Mouse (Mus musculus): ENCODE measurements around the gene Dnm2.

Gene Dnm2

DNA sequence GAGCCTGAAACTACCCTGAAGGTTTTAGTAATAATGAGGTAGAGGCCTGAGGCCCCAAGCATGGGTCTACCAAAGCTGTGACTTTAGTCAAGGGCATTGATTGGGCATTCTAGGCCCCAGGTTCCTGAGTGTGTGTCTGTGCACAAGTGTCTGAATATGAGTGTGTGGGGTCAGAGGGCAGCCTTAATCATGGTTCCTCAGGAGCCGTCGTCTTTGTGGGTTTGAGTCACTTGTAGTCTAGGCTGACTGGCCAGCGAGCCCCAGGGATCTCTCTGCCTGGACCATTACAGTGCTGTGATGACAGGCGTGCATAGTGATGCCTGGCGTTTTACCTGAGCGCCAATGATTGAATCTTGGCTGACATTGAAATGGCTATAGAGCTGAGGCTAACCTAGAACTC, 3.5 kb downstream of the Dnm2 start:
- DNase-seq (ENCODE audit: low read depth, low spot score): no peak

DNA sequence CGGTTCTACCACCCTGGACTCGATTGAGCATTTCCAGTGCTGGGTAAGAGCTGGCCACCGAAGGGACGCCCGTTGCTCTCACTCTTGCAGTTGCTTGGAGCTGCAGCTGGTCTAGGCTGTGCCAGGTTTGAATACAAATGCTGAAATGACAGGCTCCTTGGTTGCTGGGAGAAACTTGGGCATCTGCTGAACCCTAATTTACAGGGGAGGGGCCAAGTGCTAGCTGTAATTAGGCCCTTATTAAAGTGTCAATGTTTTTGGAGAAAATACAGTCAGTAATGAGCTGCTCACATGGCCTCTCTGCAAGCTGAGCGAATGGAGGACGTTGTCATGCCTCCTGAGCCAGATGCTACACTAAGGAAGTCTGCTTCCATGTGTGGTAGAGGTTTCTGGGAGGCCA, 6.0 kb downstream of the Dnm2 start:
- no peak for DNase-seq (ENCODE audit: low read depth, low spot score)

DNA sequence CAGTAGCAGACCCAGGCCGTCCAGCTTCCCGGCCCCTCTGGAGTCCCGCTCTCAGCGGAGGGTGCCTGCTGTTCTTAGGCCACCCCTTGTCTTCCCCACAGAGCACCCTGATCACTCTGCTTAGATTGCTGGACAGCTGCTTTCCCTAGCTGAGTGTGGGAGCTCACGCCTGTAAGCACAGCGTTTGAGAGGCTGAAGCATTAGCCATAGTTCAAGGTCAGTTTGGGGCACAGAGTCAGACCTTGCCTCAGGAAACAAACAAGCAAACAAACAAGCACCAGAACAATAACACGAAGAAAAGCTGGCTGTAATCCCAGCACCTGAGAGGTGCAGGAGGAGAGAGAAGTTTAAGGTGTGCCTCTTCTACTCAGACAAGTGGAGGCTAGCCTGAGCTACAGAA, 7.4 kb downstream of the Dnm2 start:
- no peak for DNase-seq (ENCODE audit: low read depth, low spot score)

DNA sequence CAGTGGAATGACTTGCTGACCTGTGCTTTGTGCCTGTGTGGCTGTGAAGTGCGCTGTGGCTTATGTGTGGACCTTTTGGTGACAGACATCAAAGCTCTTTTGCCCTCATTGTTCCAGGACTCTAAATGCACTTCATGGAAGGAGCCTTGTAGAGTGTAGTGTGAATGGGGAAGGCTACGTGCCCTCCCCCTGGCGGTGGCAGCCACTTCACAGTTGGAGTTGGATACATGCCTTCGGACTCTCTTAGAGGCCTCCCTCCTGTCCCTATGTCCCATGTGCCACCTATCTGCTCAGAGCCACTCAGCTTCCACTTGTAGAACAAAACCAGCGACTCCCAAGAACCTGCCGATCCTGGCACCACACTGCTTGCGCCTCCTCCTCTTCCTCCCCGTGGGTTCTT, 9.1 kb downstream of the Dnm2 start:
- no peak for DNase-seq (ENCODE audit: low read depth, low spot score)

DNA sequence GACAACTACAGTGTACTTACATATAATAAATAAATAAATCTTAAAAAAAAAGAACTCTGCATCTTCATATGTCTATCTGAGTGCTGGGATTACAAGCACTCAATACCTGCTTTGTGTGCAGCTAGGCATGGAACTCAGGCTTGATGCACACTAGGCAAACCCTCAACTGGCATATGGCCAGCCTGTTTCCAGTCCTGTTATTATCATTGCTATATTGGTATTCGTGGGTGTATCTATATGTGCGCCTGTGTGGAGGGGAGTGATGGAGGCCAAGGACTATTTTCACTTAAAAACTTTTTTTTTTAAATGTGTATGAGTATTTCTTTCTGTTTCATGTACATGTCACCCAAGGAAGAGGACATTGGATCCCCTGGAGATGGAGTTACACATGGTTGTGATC, 9.7 kb downstream of the Dnm2 start:
- DNase-seq (ENCODE audit: low read depth, low spot score): no peak

DNA sequence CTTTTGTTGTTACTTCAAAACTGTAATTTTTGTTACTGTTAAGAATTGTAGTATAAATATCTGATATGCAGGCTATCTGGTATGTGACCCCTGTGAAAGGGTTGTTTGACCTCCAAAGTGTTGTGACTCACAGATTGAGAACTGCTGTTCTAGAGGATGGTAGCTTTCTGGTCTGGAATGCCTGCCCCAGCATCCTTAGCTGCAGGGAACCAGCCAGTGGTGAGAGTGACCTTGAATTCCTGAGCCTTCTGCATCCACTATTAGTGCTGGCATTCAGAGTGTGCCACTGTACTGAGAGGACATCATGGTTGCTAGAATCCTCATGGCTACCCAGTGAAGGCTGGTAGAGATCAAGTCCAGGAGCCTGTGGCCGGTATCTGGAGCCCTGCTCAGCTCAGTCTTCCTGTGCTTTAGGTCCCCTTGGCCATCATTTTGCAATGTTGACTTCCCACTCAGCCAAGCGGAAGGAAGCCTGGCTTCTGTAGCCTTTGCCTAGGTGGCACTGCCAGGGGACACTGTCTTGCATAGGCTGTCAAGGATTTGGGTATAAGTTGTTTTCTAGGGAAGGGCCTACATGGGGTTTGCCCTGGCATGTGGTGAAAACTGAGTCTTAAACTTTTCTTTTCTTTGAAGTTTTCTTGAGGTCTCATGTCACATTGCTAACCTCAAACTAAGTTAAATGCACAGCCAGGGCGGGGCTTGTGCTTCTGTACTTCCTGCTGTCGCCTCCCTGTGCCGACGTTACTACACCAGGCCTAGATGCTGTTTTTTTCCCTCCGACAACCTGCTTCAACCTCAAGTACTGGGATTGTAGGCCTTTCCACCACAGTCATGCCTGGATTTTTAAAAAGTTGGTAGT, 11.3 kb downstream of the Dnm2 start:
- DNase-seq (ENCODE audit: low read depth, low spot score): no peak

DNA sequence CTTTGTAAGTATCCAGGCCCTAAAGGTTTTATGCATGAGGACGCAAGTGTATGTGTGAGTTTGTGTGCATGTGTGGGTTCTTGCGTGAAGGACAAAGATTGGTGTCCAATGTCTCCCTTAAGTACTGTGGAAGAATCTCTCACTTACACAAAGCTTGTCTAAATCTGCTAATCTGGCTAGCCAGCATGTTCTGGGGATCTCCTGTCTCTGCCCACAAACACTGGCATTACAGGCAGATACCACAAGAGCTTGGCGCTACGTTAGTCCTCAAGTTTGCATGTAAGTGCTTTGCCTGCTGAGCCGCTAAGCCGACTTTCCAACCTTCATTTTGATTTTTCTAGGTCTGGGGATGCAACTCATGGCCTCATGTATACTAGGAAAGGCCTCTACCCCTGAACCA, 12.9 kb downstream of the Dnm2 start:
- DNase-seq (ENCODE audit: low read depth, low spot score): no peak

DNA sequence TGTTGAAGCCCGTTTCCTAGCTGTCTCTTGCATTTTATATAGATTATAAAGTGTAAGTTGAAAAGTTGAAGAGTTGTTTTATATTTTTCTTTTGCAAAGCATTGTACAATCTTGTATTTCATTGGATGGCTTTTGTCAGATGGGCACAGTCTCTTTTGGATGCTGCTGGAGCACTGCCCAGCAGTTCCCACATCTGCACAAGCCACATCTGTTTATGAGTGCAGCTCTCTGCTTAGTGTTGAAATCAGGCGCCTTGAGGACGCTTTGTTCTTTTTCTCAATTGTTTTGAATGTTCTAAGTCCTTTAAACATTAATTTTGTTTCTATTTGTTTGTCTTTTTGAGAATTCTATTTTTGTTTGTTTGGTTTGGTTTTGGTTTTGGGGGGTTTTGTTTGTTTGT, 13.5 kb downstream of the Dnm2 start:
- no peak for DNase-seq (ENCODE audit: low read depth, low spot score)

DNA sequence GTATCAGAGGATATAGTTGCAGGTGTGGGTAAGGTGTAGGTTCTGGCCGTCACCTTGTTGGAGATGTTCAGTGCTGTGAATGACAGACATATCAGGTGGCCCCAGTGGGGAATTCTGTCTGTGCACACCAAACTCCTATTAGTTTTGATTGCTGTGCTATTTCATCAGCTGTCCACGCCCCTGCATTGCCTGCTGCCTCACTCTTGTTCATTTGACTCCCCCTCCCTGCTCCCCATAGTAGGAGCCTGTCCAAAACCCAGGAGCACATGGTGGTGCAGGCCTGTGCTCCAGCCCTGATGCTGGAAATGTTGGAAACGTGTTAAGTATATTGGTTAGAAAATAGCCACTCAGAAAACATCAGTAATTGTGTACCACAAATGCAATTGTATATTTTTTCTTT, 14.7 kb downstream of the Dnm2 start:
- DNase-seq (ENCODE audit: low read depth, low spot score): no peak

DNA sequence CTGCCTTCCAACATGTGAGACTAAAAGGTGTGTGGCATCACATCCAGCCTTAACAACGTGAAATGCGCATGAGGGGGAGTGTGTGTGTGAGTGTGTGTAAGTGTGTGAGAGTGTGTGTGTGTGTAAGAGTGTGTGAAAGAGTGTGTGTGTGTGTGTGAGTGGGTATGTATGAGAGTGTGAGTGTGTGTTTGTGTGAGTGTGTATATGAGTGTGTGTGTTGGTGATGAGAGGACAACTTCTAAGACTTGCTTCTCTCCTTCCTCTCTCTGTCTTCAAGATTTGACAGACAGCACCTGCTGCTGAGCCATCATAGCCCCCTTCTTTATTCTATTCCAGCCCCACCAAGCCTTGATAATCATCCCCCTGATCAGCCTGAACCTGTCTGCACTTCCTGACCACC, 15.2 kb downstream of the Dnm2 start:
- DNase-seq (ENCODE audit: low read depth, low spot score): no peak

DNA sequence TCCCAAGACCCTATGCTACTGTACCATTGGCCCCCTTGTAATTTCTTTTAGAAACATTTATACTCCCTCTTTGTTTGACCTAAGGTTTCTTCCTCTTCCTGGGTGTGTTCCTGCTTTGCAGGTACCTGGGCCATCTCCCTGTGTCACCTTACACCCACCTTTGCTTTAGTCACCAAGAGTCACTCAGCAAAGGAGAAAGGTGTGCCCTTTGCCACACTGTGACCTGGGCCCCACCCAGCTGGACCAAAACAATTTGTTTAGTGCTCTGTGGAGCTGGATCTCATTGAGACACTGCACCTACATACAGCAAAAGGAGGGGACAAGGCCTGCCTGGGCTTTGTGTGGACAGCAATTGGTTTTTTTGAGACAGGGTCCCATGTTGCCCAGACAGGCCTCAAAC, 15.7 kb downstream of the Dnm2 start:
- no peak for DNase-seq (ENCODE audit: low read depth, low spot score)

DNA sequence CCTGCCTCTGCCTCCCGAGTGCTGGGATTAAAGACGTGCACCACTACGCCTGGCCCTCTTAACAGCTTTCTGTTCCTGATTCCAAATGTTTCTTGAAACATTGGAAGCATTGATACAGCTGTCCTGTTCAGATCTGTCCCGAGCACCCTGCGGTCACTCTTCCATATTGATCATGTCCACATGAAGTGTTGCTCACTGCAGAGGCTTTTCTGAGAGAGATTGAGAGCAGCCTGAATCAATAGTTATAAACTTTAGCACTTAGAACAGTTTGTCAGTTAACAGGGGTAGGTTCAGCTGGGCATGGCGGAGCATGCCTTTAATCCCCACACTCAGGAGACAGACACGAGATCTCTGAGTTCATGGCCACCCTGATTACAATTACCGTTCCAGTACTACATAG, 19.1 kb downstream of the Dnm2 start:
- no peak for DNase-seq (ENCODE audit: low read depth, low spot score)

DNA sequence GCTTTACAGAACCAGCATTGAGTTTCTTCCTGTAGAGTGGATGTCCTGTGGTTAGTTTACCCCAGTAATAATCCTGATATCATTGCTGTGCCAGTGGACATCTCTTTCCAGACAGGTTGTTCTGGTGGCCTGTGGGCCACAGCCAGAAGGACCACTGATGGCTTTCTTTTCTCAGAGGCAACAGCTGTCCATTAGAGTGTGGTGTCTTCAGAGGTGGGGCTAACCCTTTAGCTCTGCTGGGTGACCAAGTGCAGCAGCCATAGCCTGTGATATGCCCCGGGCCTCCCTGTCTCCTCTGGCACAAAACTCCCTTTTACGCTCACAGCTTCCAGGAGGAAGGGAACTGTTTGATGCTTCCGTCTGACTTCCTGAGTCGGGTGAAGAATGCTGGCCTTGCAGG, 19.9 kb downstream of the Dnm2 start:
- no peak for DNase-seq (ENCODE audit: low read depth, low spot score)

DNA sequence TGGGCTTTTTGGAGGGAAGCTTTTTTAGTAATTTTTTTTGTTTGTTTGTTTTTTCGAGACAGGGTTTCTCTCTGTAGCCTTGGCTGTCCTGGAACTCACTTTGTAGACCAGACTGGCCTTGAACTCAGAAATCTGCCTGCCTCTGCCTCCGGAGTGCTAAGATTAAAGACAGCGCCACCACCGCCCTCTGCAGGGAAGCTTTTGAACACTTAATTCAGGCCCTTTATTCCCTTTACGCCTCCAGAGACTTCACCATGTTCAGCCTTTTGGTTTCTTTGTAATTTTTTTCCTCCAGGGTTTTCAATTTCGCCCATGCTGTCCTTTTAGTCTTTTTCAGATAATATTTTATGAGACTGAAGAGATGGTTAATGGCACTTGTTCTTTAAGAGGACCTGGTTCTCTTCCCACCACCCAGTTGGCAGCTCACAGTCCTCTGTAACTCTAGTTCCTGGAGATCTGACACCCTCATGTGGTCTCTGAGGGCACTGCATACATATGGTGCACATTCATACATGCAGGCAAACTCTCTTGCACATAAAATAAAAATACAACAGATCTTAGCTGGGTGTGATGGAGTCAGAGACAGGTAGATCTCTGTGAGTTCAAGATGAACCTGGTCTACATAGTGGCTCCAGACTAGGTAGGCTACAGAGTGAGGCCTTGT, 20.5 kb downstream of the Dnm2 start:
- no peak for DNase-seq (ENCODE audit: low read depth, low spot score)

DNA sequence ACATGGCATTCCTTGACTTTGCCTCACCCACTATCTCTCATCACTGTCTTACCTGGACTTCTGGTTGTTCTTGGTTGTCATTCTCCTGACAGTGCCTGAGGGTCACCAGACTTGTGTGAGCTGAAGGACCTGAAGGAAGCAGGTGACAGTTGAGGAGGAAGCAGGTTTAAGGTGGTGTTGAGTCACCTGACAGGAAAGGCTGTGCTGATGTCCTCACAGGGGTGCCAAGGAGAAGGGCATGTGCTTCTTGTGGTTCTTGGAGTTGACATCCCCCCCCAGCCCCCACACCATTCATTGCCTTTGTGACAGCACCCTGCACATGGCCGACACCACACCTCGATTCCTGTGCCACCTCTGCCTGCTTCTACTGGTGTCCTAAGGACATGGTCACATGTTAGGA, 23.1 kb downstream of the Dnm2 start:
- DNase-seq (ENCODE audit: low read depth, low spot score): no peak

DNA sequence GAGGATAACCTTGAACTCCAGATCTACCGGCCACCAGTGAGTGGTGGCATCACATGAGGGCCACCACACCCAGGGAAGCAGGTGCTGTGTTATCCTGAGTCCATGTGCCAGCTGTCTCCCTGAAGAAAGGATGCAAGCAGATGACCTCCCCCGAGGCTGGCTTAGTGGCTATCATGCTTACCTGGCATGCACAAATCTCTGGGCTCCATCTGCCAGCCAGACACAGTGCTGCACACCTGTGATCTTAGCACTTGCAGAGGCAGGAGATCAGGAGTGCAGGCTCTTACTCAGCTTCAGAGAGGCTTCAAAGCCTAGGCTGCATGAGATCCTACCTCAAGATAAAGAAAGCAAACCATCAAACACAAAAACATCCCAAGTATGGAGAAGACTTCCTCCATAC, 25.0 kb downstream of the Dnm2 start:
- no peak for DNase-seq (ENCODE audit: low read depth, low spot score)

DNA sequence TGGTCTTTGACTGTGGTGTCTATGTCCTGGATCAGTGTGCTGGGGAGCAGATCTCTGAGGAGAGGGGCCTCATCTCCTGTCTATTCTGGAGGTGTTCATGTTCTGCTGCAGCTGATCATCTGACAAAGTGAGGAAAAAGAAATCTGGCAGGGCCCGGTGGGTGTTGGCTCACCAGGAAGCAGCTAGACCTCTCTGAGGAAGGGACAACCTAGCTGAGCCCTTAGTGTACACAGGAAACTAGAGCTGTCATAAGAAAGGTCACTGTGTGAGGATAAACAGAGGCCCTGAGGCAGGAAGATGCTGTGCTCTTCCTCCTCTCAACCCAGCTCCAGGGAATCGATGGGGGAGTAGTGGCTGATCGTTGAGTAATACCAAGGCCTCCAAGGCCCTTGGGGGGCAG, 25.6 kb downstream of the Dnm2 start:
- DNase-seq (ENCODE audit: low read depth, low spot score): no peak

DNA sequence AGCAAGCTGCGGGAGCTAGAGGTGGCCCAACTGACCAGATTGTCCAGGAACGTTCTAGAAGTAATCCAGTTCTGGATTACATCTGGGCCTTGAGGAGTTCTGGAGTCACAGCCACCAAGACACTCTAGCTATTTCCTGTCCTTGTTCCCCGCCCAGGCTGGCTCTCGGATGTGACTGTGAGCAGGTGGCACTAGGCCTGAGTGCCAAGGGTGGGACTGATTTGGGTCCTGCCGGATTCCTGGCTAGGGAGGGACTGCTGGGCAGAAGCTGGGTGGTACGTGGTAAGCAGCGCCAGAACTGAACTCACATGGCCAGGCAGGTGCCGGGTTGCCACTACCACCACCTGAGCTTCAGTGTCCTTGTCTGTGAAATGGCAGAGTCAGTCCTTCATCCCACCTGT, 26.7 kb downstream of the Dnm2 start:
- DNase-seq (ENCODE audit: low read depth, low spot score): no peak

DNA sequence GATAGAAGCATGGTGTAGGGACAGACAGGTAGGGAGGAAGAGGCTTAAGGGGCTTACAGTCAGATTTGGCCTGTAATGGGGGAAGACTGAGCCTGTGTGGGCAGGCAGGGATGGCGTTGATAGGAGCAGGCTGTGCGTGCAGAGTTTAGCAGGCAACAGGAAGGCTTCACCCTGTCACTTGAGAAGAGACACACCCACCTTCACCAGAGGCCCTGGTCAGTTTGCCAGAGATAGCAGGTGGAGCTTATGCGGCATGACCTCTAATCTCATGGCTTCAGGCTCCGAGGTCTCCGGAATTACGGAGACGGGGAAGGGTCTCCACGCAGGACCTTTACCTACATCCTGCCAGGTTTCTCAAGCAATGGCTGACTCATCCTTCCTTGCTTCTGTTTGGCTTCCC, 27.2 kb downstream of the Dnm2 start:
- DNase-seq (ENCODE audit: low read depth, low spot score): no peak

DNA sequence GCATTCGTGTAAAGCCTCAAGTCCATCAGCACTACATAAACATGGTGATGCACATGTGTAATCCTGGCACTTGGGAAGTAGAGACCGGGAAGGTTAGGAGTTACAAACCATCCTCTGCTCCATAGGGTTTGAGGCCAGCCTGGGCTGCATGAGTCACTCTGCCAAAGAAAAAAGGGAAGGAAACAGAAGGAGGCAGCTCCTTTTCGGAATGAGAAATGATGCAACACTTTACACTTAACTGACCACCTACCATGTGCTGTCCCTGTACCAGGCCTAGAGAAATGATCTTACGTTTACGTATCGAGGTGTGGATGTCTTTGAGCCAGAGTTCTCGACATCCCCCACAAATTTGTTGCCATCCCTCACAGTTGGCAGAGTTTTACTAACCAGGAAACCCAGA, 28.3 kb downstream of the Dnm2 start:
- no peak for DNase-seq (ENCODE audit: low read depth, low spot score)

DNA sequence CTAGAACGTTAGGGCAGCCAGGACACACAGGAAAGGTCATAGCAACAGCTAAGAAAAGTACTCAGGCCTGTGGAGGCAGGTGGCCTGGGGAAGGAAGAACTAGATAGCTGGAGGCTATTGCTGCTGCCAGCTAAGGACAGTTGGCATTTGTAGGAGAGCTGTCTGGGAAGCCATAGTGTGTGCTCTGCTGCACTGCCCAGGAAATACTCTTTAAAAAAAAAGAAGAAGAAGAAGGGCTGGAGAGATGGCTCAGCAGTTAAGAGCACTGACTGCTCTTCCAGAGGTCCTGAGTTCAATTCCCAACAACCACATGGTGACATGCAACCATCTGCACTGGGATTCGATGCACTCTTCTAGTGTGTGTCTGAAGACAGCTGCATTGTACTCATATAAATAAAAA, 28.8 kb downstream of the Dnm2 start:
- DNase-seq (ENCODE audit: low read depth, low spot score): no peak

DNA sequence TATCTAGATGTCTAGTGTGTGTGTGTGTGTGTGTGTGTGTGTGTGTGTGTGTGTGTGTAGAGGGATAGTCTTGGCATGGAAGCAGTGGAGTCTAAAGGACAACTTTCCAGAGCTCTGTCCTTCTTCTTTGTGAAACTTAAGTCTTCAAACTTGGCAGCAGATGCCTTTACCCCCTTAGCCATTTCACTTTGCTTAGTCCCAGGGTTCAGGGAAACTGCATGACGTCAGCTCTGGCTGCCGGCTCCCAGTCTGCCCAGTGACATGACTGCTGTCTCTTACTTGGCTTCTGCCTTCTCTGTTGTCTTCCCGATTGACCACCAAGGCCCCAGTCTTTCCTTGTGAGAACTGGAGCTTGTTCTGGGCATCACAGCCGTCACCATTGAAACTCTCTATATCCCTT, 29.8 kb downstream of the Dnm2 start:
- no peak for DNase-seq (ENCODE audit: low read depth, low spot score)

DNA sequence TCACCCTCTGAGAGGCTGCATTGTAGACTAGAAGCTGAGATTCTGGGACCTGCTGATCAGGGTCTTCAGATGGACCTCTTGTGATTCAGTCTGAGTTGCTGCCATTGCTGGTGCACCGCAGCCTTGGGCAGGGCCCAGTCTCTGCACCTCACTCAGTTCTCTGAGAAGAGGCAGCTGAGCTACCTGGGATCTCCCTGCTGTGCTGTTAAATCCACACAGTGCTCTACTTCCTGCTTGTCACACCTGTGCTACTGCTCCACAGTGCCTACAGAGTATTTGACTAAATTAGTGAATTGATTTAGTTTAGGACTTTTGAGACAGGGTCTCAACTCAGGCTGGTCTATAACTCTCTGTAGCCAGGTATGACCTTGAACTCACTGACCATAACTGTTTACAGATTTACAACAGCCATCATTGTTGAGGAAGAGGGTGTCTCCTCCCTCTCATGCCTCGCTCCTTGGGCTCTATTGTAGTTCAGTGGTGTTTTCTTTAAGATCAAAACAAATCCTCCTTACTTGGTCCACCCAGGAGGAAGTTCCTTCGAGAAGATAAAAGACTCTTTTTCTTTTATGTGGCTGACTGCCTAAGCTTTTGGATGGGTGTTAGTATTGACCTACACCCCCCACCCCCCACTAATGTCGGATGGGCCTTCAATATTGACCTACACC, 30.5 kb downstream of the Dnm2 start:
- DNase-seq (ENCODE audit: low read depth, low spot score): no peak
